Mouse (Mus musculus) Patski (cell line): Measurements from ENCODE around the gene Ttc28. TPM values are rescaled to one million over a fixed set of nuclear protein-coding genes. Genes with fewer than 3 reads are reported as not detected.

Experiments used
- ATAC-seq: fragments of 100-300 bp; one replicate; pipeline ENCODE4 v1.8.0; 2021
- CTCF ChIA-PET: fragments of 350-600 bp; sonication (Branson Sonifier 250); formaldehyde crosslinking; loops from one replicate; lab custom pipeline; 2022; ENCODE audit warnings: inconsistent platforms; lab: Charles Lee
- POLR2A ChIA-PET: fragments of 350-600 bp; sonication (Branson Sonifier 250); formaldehyde crosslinking; loops from one replicate; lab custom pipeline; 2022; ENCODE audit warnings: antibody characterized with exemption, inconsistent platforms; lab: Charles Lee
- DNase-seq: peaks from one replicate; pipeline ENCODE4 v3.0.0-alpha.2; 2011; ENCODE audit warnings: low read depth, low spot score
- H3K27me3 ChIP-seq: fragments of 371-371 bp; one replicate; pipeline ENCODE4 v1.5.1; 2021
- CTCF ChIP-seq: fragments of 100-300 bp; IDR thresholded peaks from one replicate; pipeline ENCODE4 v1.5.1; 2021
- in situ Hi-C: fragments of 300-500 bp; cut with MboI; formaldehyde crosslinking; loops from 3 replicates; pipeline ENCODE4 v1.11.1; 2018; ENCODE audit warnings: low pct_unique_long_range_greater_than_20kb, mixed read lengths
- polyA plus RNA-seq: library from polyadenylated mRNA; unstranded; gene quantifications from one replicate; pipeline ENCODE4 v1.2.3, GENCODE M21; 2021

Gene Ttc28
- polyA plus RNA-seq, 1 experiment from 2014 or later, result 9.0 TPM

DNA sequence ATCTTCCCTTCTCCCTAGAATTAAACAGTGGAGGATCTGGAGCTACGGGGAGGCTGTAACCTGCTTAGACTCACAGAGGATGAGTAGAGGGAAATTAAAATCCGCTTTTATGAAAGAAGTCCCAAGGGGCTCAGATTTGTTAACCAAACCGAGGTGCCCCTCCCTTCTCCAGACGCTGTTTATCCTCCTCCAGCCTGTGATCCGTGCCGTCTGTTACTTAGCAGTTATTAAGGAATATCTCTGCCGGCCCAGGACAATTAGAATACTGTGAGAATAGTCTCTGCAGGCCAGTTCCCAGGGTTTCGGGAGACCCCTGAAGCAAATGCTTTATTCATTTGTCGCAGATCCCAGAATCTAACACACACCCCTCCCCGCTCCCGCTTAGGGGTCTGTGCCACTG, 283.8 kb downstream of the Ttc28 start:
- no peak for TF ChIP-seq CTCF
- no peak for ATAC-seq
- no peaks in the 10 kb centered on the region for H3K27me3 ChIP-seq
- in situ Hi-C loops, result no loop called here
- DNase-seq, result no peak
- POLR2A ChIA-PET, result interaction anchor here (0.6 kb wide), 1 partner anchor 230 kb away, joined by 3 read pairs; no protein-coding TSS in a partner anchor
- CTCF ChIA-PET, result interaction anchor here (1.1 to 1.2 kb wide), 2 partner anchors 11 to 13 kb away, joined by 3 to 4 read pairs; no protein-coding TSS in a partner anchor

DNA sequence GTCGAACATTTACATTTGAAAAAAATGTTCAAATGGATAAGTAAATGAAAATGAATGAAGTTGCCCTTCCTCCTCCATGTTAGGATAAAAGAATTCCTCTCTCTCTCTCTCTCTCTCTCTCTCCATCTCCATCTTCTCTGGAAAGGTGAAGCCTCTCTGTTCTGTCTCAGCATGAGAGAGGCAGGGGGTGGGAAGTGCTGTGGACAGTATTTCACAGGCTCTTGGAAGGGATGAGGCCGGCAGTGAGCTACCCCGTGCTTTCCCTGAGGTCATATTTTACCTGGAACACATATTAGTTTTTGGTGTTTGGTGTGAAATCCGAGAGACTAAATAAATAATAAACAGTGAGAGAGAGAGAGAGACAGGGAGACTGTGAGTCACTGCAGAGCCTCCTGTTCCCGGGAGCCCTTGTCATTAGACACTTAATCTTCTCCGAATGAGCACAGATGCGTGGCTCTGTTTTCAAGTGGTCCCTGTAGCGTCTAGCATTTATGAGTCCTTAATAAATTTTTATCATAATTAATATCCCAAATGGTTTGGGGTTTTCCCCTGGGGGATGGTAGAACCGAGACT, 284.8 kb downstream of the Ttc28 start:
- H3K27me3 ChIP-seq, result no peaks in the 10 kb centered on the region
- ChIA-PET POLR2A (interaction anchor here (0.6 kb wide), 1 partner anchor 231 kb away, joined by 3 read pairs; no protein-coding TSS in a partner anchor), CTCF (interaction anchor here (1.5 kb wide), 1 partner anchor 11 kb away, joined by 4 read pairs; no protein-coding TSS in a partner anchor)
- in situ Hi-C loops, result no loop called here
- ATAC-seq (peak; percentile 47), DNase-seq (peak; percentile 55)
- no peak for TF ChIP-seq CTCF

DNA sequence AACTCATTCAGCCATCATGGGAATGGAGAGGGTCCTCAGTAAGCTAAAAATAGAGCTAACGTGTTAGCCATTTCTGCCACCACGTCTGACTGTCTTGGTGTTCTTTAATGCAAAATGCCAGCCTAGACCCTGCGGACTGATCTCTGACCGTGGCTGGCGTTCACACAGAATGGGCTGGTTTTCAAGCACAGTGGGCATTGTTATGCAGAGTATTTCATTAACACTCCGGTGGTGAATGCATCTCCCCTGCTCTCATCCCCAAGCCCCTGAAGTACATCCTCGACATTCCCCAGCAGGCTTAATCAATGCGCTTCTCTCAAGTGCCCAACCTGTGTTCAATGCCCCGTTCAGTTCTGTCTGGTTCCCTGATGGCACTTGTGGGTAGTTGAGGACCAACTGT, 290.8 kb downstream of the Ttc28 start:
- ChIA-PET CTCF (no interaction called here), POLR2A (no interaction called here)
- in situ Hi-C loops, result no loop called here
- ATAC-seq (no peak), DNase-seq (no peak)
- TF ChIP-seq CTCF, result no peak
- no peaks in the 10 kb centered on the region for H3K27me3 ChIP-seq

DNA sequence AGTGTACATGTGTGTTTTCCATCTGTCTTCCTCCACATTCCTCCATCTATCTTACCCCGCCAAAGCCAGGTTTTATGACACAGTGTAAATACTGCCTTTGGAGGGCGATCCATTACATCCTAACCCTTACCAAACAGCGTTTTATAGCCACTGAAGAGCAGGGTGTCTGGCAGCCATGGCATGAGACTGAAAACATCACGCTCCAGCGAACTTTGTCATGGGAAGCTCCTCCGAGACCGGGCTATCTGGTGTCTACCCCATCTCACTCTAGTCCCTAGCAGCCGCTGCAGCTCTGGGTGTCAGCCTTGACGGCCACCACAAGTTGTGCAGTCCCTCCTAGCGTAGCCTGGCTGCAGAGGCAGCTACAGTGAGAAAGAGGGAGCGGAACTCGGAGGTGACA, 295.8 kb downstream of the Ttc28 start:
- ATAC-seq, result no peak
- CTCF ChIA-PET, result interaction anchor here (1.6 kb wide), 1 partner anchor 33 kb away, joined by 4 read pairs; no protein-coding TSS in a partner anchor
- in situ Hi-C loops, result no loop called here
- POLR2A ChIA-PET, result no interaction called here
- no peak for TF ChIP-seq CTCF
- DNase-seq, result no peak
- H3K27me3 ChIP-seq, result no peaks in the 10 kb centered on the region

DNA sequence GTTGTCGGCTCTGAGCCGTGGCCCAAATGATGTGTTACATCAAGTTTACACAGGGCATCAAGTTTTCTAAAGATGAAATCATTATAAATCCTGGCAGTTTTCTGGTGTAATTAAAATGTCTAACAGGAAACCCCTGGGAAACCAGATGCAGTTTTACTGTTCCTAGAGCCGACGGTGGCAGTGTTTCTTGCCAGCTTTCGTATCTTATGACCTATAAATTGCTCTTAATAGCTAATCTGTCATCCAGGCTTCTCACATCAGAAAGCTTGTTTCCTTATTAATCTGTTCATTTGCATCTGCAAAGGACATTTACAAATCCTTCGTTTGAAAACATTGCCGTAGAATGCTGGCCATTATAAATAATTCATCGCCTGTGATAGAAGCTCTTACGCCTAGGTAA, 296.2 kb downstream of the Ttc28 start:
- TF ChIP-seq CTCF, result no peak
- ATAC-seq, result no peak
- H3K27me3 ChIP-seq, result no peaks in the 10 kb centered on the region
- POLR2A ChIA-PET, result no interaction called here
- DNase-seq, result no peak
- CTCF ChIA-PET, result interaction anchor here (1.6 kb wide), 1 partner anchor 32 kb away, joined by 4 read pairs; no protein-coding TSS in a partner anchor
- in situ Hi-C loops, result no loop called here

DNA sequence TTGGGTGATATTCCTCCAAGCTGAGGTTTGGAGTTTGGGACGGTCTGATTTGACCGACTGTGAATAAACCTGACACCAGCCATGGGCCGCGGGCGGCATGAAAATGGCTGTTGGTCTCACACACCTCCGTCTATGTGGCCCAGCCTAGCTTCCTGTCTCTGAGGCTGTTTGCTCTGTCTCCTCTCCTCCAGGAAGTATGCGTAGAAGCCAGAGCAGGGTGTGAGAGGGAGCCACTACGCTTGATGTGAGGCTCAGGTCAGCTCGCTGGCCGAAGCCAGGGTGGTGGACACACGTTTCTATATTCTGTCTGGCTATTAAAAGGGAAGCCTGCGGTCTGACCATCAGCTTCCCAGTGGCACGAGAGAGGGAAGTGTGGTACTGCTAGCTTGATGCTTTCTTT, 296.8 kb downstream of the Ttc28 start:
- in situ Hi-C loops, result no loop called here
- POLR2A ChIA-PET, result no interaction called here
- ATAC-seq (no peak), DNase-seq (no peak)
- CTCF ChIA-PET, result interaction anchor here (1.4 to 1.6 kb wide), 2 partner anchors 28 to 32 kb away, joined by 3 to 4 read pairs; no protein-coding TSS in a partner anchor
- no peaks in the 10 kb centered on the region for H3K27me3 ChIP-seq
- TF ChIP-seq CTCF, result no peak

DNA sequence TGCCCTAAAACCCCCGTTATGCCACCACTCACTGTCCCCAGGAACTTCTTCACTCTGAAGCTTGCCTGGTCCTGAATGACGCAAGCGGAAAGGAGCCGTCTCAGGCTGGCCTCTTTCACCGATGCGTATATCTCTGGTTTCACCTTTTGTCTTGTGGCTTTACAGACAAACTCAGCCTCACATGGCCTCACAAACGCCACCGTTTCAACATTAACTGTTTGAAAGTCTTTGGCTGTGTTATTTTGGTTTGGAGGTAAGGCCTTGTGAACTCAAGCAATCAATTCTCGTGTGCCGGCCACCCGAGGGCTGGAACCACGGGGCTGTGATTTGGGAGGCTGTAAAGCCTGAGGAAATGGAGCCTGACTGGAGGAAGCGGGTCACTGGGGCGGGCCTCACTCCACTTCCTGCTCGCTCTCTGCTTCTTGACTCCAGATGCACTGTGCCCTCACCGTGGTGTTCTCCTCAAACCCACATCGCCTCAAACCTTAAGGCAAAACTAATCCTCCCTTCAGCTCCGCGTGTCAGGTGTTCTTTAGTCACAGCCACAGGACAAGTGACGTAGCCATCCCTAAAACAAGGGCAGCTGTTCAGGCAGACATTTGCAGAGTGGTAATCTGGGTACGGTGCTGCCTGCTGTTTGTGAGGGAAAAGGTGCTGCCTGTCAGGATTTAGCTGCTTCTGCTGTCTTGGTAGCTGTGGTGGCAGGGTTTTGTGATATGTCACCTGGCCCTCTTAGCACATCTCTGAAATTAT, 298.9 kb downstream of the Ttc28 start:
- POLR2A ChIA-PET, result no interaction called here
- ATAC-seq, result no peak
- no peak for TF ChIP-seq CTCF
- DNase-seq, result no peak
- CTCF ChIA-PET, result interaction anchor here (0.9 to 1.5 kb wide), 4 partner anchors 15 to 61 kb away, joined by 3 to 4 read pairs (median 4); no protein-coding TSS in a partner anchor
- in situ Hi-C loops, result no loop called here
- H3K27me3 ChIP-seq, result no peaks in the 10 kb centered on the region

DNA sequence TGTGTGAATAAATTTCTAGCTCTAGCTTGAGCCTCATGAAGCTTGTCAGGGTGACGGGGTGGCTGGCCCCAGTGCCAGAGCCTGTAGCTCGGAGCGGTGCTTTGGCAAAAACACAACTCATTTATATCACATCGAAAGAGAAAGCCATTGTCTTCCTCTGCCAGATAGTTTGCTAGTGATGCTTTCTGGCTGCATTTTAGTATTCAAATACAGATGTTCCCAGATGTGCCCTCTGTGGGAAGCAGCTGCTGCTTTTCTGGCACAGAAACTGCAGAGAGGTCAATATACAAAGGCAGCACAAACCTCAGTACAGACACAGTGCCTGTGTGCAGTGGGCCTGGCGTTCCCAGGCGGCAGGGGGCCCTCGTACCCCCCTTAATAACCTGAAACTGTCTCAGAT, 300.0 kb downstream of the Ttc28 start:
- no peaks in the 10 kb centered on the region for H3K27me3 ChIP-seq
- ATAC-seq (no peak), DNase-seq (no peak)
- CTCF ChIA-PET, result interaction anchor here (1.1 kb wide), 1 partner anchor 33 kb away, joined by 4 read pairs; no protein-coding TSS in a partner anchor
- TF ChIP-seq CTCF, result no peak
- in situ Hi-C loops, result no loop called here
- POLR2A ChIA-PET, result no interaction called here

DNA sequence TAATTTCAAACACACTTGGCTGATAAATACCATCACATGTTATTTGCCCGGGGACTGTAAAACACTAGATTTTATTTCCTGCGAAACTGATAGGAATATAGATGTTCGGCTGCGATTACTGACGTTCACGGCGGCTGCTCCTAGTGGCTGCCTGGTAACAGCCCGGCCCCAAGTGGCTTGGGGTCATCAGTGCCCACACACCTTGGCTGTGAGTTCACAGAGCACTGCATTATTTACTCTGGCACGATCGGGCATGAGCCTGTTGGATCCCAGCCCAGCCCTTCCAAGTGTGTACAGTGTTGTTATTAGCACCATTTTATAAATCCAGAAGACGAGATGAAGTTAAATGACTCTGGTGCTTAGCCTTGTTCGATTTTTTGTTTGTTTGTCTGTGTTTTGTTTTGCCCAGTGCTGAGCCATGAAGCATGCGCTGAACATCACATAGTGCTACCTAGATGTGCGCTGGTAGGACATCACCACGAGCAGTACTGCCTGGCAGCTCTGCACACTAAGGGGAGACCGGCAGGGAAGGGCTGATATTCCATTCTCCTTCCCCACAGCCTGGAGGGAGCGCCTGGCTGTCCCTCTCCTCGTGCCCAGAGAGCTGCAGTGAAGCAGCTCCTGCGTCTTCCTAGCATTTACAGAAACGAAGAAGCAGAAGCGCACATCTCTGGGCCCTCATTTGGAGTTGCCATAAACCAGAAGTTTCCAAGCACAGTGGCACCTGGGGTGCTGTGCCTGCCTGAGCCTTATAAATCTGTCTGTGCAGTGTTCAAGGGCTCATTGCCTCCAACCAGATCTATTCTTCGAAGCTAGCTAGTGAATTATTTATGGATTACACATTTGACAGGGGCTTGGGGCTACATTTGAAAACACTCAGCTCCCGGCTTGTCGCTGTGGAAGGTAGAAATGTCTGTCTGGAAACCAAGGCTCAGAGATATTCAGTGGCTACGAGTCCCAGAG, 300.8 kb downstream of the Ttc28 start:
- ChIA-PET POLR2A (no interaction called here), CTCF (interaction anchor here (1.1 to 1.7 kb wide), 2 partner anchors 14 to 16 kb away, joined by 3 read pairs; no protein-coding TSS in a partner anchor)
- ATAC-seq (no peak), DNase-seq (no peak)
- in situ Hi-C loops, result no loop called here
- no peak for TF ChIP-seq CTCF
- no peaks in the 10 kb centered on the region for H3K27me3 ChIP-seq

DNA sequence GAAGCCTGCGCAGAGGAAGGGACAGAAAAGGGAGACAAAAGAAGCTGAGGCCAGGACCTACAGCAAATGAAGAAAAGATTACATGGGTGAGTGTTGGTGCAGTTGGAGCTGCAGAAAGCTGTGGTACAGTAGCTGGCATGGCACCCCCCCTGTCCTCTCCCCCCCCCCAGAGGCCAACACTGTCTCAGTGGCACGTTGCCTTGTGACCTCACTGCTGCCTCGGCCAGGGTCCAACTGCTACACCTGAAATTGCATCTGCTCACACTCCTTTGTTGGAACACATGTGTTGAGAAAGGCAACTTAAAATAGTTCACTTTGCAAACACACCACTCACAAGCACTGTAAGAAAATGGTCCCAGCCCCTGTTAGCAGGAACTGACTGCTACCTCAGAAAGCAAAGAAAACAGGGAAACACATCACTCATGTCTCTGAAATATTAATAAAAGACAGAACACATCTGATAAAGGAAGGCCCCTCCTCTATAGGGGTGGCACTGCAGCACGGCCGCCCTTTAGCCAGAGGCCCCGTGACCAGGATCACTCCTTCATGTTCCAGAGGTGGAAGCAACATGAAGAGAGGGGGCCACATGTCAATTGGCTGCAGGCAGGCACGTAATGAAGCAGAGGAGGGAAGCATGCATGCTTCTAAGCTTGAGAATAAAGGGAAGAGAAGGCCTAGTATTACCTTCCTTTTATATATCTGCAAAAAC, 301.8 kb downstream of the Ttc28 start:
- H3K27me3 ChIP-seq, result no peaks in the 10 kb centered on the region
- DNase-seq (no peak), ATAC-seq (no peak)
- CTCF ChIA-PET, result interaction anchor here (1.1 to 1.7 kb wide), 2 partner anchors 15 kb away, joined by 3 read pairs; no protein-coding TSS in a partner anchor
- POLR2A ChIA-PET, result no interaction called here
- no peak for TF ChIP-seq CTCF
- in situ Hi-C loops, result no loop called here
